In the genomic region with DNA sequence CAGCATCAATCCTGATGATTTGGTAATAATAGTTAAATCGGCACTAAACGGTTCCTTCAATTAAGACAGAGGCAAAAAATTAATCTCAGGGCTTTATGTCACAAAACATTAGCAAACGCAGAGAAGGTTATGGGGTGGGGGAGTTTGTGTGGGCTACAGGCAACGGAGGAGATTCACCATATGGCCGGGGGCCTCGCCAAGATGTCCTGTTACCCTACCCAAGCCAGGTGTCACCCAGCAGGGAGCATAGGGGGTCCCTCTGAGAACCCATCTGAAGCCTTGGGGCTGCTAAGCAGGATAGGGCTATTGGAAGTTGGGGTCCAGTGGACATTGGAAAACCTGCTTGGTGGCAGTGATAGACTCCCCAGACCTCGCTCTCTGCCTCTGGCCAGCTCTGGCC, we compare ENCODE assay signal across 9 mouse cellular contexts. TPM values are rescaled to one million over a fixed set of nuclear protein-coding genes. Genes with fewer than 3 reads are reported as not detected.
A peak's percentile ranks its signal among the peaks of the same experiment; 100 is the strongest.
DNase-seq lines count a peak whose midpoint lies in the region; ATAC-seq lines count a peak whose summit lies in the region.
"Had no signal": no experiment of that assay in that cellular context is flagged by ENCODE, and none has a peak within 500 bp of the region (broad histone marks: within the 10 kb centered on the region; RNA-seq: fewer than 3 reads in every experiment).

No protein-coding gene starts in this region.

- no peaks in the 10 kb centered on the region for H3K27me3 ChIP-seq in heart, embryonic 16.5 days (ENCODE audit: control insufficient read depth, insufficient read depth, low read length)
- no peaks in the 10 kb centered on the region for H3K27me3 ChIP-seq in forebrain, embryonic 10.5 days (ENCODE audit: poor library complexity, severe bottlenecking)
- H3K27me3 ChIP-seq in hindbrain, embryonic 12.5 days = 0 out of 2 replicates have a peak, but pooled peaks cover 5% of the 10 kb centered on the region
- no peaks in the 10 kb centered on the region for H3K27me3 ChIP-seq in midbrain, embryonic 13.5 days

- H3K27ac ChIP-seq in heart, embryonic 16.5 days (ENCODE audit: low read length) = peak overlapping the region; percentile 44; the same call in 1 of the 2 replicates
- peak overlapping the region; percentile 73 for H3K27ac ChIP-seq in forebrain, embryonic 10.5 days
- H3K27ac ChIP-seq in hindbrain, embryonic 12.5 days = peak overlapping the region; percentile 86
- H3K27ac ChIP-seq in midbrain, embryonic 13.5 days = peak overlapping the region; percentile 82

- no peak for DNase-seq in heart, postnatal 36 days
- no peak for DNase-seq in forebrain, embryonic 10.5 days (ENCODE audit: extremely low spot score, low spot score)
- no peak for DNase-seq in adrenal gland, adult 18-20 months (ENCODE audit: low spot score in 2 of 2)
- DNase-seq in layer of hippocampus, adult 11-12 months (ENCODE audit: low spot score) = no peak
- no peak for DNase-seq in layer of hippocampus, adult 9-11 months
- DNase-seq: thymus, adult 18-20 months had no signal

- peaks cover 24% of the 10 kb centered on the region for H3K4me1 ChIP-seq in heart, embryonic 16.5 days (ENCODE audit: control insufficient read depth, insufficient read depth, low read length)
- H3K4me1 ChIP-seq in forebrain, embryonic 10.5 days = peaks cover 43% of the 10 kb centered on the region
- H3K4me1 ChIP-seq in hindbrain, embryonic 12.5 days = peaks cover 32% of the 10 kb centered on the region
- H3K4me1 ChIP-seq in midbrain, embryonic 13.5 days (replicated peaks) = peaks cover 28% of the 10 kb centered on the region

- WGBS in heart, embryonic 16.5 days = 86% methylated on average over 7 of the region's 7 CpGs
- 90% methylated on average over 7 of the region's 7 CpGs for WGBS in forebrain, embryonic 10.5 days
- WGBS in hindbrain, embryonic 12.5 days = 48% methylated on average over 7 of the region's 7 CpGs
- 46% methylated on average over 7 of the region's 7 CpGs for whole genome bisulfite sequencing in midbrain, embryonic 13.5 days

- H3K9me3 ChIP-seq in heart, embryonic 16.5 days (replicated peaks; ENCODE audit: control insufficient read depth, low read length) = no peaks in the 10 kb centered on the region
- H3K9me3 ChIP-seq in forebrain, embryonic 10.5 days = no peaks in the 10 kb centered on the region
- no peaks in the 10 kb centered on the region for H3K9me3 ChIP-seq in hindbrain, embryonic 12.5 days (replicated peaks)
- H3K9me3 ChIP-seq in midbrain, embryonic 13.5 days = no peaks in the 10 kb centered on the region

- no peak overlapping the region for H3K4me3 ChIP-seq in heart, embryonic 16.5 days (ENCODE audit: low read length)
- H3K4me3 ChIP-seq in forebrain, embryonic 10.5 days = no peak overlapping the region
- no peak overlapping the region for H3K4me3 ChIP-seq in hindbrain, embryonic 12.5 days
- H3K4me3 ChIP-seq in midbrain, embryonic 13.5 days (replicated peaks) = no peak overlapping the region

- H3K4me2 ChIP-seq in heart, embryonic 16.5 days (ENCODE audit: low read depth, low read length) = no peak overlapping the region
- no peak overlapping the region for H3K4me2 ChIP-seq in hindbrain, embryonic 12.5 days (replicated peaks)
- no peak overlapping the region for H3K4me2 ChIP-seq in midbrain, embryonic 13.5 days (replicated peaks)

- ATAC-seq in heart, embryonic 16.5 days (replicated peaks; ENCODE audit: extremely low read depth, insufficient read depth, low FRiP score) = no peak
- peak; percentile 47 for ATAC-seq in hindbrain, embryonic 12.5 days (ENCODE audit: low FRiP score)
- peak; percentile 9; the same call in 1 of the 2 replicates for ATAC-seq in midbrain, embryonic 13.5 days

- intact Hi-C loops in heart, postnatal 36 days (cut with DNase I) = loop anchor here (2.0 kb wide), 1 partner anchor 44 kb away; no protein-coding TSS in a partner anchor

- peaks cover 25% of the 10 kb centered on the region for H3K36me3 ChIP-seq in heart, embryonic 16.5 days (ENCODE audit: control insufficient read depth, insufficient read depth)
- peaks cover 100% of the 10 kb centered on the region for H3K36me3 ChIP-seq in forebrain, embryonic 10.5 days (replicated peaks)
- peaks cover 91% of the 10 kb centered on the region for H3K36me3 ChIP-seq in hindbrain, embryonic 12.5 days
- H3K36me3 ChIP-seq in midbrain, embryonic 13.5 days = peaks cover 97% of the 10 kb centered on the region

- H3K9ac ChIP-seq in heart, embryonic 16.5 days (ENCODE audit: low read length) = no peak overlapping the region
- H3K9ac ChIP-seq in hindbrain, embryonic 12.5 days = no peak overlapping the region
- H3K9ac ChIP-seq in midbrain, embryonic 13.5 days (replicated peaks) = no peak overlapping the region

RNA-seq across cellular contexts. Expression of a gene that starts 48.0 kb away (rescaled TPM):
- 4.6 and 4.7 TPM in 2 replicates for polyA plus RNA-seq in heart, embryonic 16.5 days (2015; fragmentation: Nextera tagmentation; extraction: Ambion mirVana)
- total RNA-seq in heart, postnatal 36 days (2021) = 10 to 100 TPM in 1 of 2 experiments, 1 to 10 TPM in 1; 8.5 to 11.2 TPM
- polyA plus RNA-seq in forebrain, embryonic 10.5 days (2016; fragmentation: Nextera tagmentation; extraction: Ambion mirVana) = 13.7 and 16.1 TPM in 2 replicates
- polyA plus RNA-seq in hindbrain, embryonic 12.5 days (2016; fragmentation: Nextera tagmentation; extraction: Ambion mirVana) = 21.9 and 23.8 TPM in 2 replicates
- polyA plus RNA-seq in midbrain, embryonic 13.5 days (2015; fragmentation: Nextera tagmentation; extraction: Ambion mirVana) = 17.4 and 19.5 TPM in 2 replicates
- total RNA-seq in adrenal gland, adult 18-20 months (2021) = 1 to 10 TPM; 7.8 to 8.9 TPM
